Mouse (Mus musculus) E14TG2a.4 (cell line): ENCODE results near the gene Vegfc.

Source experiments
- H3K27me3 ChIP-seq: 2 replicates; pipeline ENCODE4 v1.6.1; 2014; ENCODE audit warnings: low read length, control low read depth; ENCODE audit not compliant: insufficient read depth
- H3K36me3 ChIP-seq: 2 replicates; pipeline ENCODE4 v1.6.1; 2014; ENCODE audit warnings: low read length, control low read depth; ENCODE audit not compliant: insufficient read depth
- H3K4me1 ChIP-seq: replicated peaks from 2 replicates; pipeline ENCODE4 v1.6.1; 2014; ENCODE audit warnings: low read depth, low read length, control low read depth
- H3K4me3 ChIP-seq: replicated peaks from 2 replicates; pipeline ENCODE4 v1.5.1; 2014; ENCODE audit warnings: mild to moderate bottlenecking, low read length
- H3K9me3 ChIP-seq: 2 replicates; pipeline ENCODE4 v1.6.1; 2014; ENCODE audit warnings: low read length, control low read depth
- CTCF ChIP-seq: conservative IDR thresholded peaks from 2 replicates; pipeline ENCODE4 v1.5.1; 2014; ENCODE audit warnings: low read length
- NANOG ChIP-seq: IDR thresholded peaks from 2 replicates; pipeline ENCODE4 v1.6.1; 2014; ENCODE audit warnings: borderline replicate concordance, low read length, mixed read lengths
- POU5F1 ChIP-seq: IDR thresholded peaks from 2 replicates; pipeline ENCODE4 v1.6.1; 2014; ENCODE audit warnings: low read length, borderline replicate concordance

Gene Vegfc

DNA sequence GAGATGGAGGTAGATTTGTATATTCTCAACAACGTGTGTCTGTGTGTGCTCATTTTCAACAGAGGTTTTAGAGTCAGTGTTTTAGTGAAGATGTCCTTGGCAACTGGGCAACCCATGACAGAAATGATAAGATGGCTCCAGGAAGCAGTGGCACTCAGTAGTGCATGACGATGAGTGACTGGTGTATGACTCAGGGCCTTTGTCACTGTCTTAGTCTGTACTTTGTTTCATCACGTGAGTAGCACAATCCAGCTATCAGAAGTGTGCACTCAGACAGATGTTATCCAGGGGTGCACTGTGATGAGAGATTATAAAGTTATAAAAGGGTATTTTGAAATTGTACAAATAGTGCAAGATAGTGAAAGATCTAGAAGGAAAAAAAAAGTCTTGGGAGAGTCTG is 44.5 kb downstream of the Vegfc start:
- H3K36me3 ChIP-seq, result no peaks in the 10 kb centered on the region

DNA sequence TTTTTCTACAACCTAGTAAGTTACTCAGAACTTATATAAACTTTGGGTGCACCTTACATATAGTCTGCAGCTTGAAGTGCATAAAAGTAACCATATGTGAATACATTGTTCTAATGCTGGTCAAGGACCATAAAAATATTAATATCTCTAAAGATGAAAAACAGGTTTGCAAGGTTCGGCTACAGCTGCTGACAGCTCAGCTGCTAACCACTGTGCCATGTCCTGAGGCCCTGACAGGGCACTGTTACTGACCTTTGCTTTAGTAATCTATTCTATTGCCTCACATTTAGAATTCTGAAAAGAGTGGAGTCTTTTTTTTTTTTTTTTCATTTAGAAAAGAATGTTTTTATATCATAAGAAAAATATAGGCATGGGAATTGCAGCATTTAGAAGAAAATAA is 44.9 kb downstream of the Vegfc start:
- H3K36me3 ChIP-seq, result no peaks in the 10 kb centered on the region
- TF ChIP-seq POU5F1, result no peak

More for the DNA sequence above, 44.5 kb downstream of the Vegfc start:
- TF ChIP-seq CTCF, result no peak
- TF ChIP-seq NANOG, result no peak
- TF ChIP-seq POU5F1, result no peak
- no peaks in the 10 kb centered on the region for H3K27me3 ChIP-seq
- no peaks in the 10 kb centered on the region for H3K9me3 ChIP-seq
- H3K4me1 ChIP-seq, result no peaks in the 10 kb centered on the region
- no peak overlapping the region for H3K4me3 ChIP-seq

DNA sequence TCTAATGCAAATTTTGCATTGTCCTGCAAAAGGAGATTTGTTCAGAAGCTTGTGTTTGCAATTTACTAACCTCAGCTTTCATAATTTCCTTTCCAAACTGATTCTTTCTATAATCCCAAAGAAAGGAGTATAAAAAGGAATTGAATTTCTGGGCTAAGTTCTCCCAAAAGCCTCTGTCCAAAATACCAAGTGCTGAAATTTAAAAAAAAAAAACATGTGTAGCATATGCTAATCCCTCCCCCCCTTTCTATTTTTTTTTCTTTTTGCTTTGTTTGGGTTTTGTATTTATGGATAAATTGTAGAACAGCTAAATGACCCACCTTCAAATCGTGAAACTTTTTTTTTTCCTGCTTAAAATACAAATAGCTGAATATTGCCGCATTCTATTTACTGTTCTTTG is 53.2 kb downstream of the Vegfc start:
- H3K27me3 ChIP-seq, result no peaks in the 10 kb centered on the region
- H3K36me3 ChIP-seq, result no peaks in the 10 kb centered on the region
- H3K4me1 ChIP-seq, result no peaks in the 10 kb centered on the region
- no peak for TF ChIP-seq NANOG
- no peak for TF ChIP-seq POU5F1
- no peak for TF ChIP-seq CTCF
- H3K4me3 ChIP-seq, result no peak overlapping the region
- no peaks in the 10 kb centered on the region for H3K9me3 ChIP-seq

More for the DNA sequence above, 44.9 kb downstream of the Vegfc start:
- no peaks in the 10 kb centered on the region for H3K9me3 ChIP-seq
- H3K27me3 ChIP-seq, result no peaks in the 10 kb centered on the region
- H3K4me3 ChIP-seq, result no peak overlapping the region
- no peaks in the 10 kb centered on the region for H3K4me1 ChIP-seq

DNA sequence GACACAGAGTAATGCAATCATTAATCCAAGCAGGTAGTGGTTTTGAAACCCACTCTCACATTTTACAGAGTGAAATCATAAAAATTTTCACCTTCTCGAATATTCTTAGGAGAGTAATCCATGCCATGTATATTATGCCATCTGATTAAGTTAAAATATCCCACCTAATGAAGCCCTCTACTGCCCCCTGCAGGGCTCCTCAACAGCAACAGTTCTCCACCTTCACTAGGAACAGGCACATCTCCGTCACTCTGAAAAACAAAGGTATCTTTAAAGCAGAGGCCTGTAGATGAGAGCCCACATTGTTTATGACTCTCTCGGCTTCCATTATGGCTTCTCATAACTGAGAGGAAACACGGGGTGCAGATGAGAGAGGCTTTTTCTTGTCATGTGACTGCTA is 75.8 kb downstream of the Vegfc start:
- Histone ChIP-seq H3K4me1 (no peaks in the 10 kb centered on the region), H3K9me3 (no peaks in the 10 kb centered on the region), H3K36me3 (peaks cover 14% of the 10 kb centered on the region; the same call in 1 of the 2 replicates), H3K4me3 (no peak overlapping the region), H3K27me3 (no peaks in the 10 kb centered on the region)
- TF ChIP-seq CTCF, result peak; percentile 85
- no peak for TF ChIP-seq POU5F1

DNA sequence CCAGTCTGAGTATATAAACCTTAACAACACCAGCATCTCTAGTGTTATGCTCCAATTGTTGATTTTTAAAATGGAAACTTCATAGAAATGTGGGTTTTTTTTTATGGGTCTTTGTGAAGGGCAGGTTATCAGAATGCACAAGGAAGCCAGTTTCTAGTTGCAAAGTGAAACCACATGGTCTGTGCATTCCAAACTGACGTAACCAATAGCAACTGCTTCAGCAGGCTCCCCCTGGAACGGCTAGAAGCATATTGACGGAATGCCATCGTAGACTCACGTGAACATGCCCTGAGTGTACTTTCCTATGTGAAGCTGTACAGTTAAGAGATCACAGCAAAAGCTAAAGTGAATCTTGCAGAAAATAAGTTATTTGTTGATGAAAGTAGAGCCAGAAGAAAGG is 86.1 kb downstream of the Vegfc start:
- Histone ChIP-seq H3K4me3 (no peak overlapping the region), H3K4me1 (no peaks in the 10 kb centered on the region), H3K36me3 (peaks cover 11% of the 10 kb centered on the region; the same call in 1 of the 2 replicates), H3K9me3 (no peaks in the 10 kb centered on the region), H3K27me3 (no peaks in the 10 kb centered on the region)
- TF ChIP-seq POU5F1 (no peak), CTCF (no peak), NANOG (no peak)

DNA sequence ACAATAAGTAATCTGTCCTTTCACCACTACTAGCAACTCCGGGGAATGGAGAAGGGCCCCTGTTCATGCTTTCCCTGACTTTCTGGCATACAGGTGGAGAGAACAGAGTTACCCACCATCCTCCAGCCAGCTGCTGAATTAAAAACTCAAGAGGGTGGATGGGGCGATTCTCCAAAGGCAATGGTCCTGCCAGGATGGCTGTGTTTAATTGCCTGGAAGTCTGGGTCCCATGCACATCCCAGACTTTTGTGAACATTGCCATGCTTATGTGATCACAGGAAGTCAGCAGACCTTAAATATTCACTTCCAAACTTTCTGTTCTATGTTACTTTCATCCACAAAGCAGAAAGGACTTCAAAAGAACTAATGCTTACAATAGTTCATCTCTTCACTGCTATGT is 107.9 kb downstream of the Vegfc start:
- no peaks in the 10 kb centered on the region for H3K4me1 ChIP-seq
- H3K27me3 ChIP-seq, result no peaks in the 10 kb centered on the region
- no peaks in the 10 kb centered on the region for H3K9me3 ChIP-seq
- no peak overlapping the region for H3K4me3 ChIP-seq
- TF ChIP-seq POU5F1, result no peak
- no peak for TF ChIP-seq CTCF
- TF ChIP-seq NANOG, result no peak
- peaks cover 39% of the 10 kb centered on the region for H3K36me3 ChIP-seq

DNA sequence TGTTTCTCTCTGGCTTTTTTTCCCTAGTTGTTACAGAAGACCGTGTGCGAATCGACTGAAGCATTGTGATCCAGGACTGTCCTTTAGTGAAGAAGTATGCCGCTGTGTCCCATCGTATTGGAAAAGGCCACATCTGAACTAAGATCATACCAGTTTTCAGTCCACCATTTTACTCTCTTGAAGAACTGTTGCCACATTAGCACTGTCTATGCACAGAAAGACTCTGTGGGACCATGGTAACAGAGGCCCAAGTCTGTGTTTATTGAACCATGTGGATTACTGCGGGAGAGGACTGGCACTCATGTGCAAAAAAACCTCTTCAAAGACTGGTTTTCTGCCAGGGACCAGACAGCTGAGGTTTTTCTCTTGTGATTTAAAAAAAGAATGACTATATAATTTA is 108.5 kb downstream of the Vegfc start:
- Histone ChIP-seq H3K27me3 (no peaks in the 10 kb centered on the region), H3K36me3 (peaks cover 36% of the 10 kb centered on the region), H3K9me3 (no peaks in the 10 kb centered on the region), H3K4me3 (no peak overlapping the region), H3K4me1 (no peaks in the 10 kb centered on the region)
- no peak for TF ChIP-seq POU5F1
- TF ChIP-seq CTCF, result no peak
- TF ChIP-seq NANOG, result no peak

DNA sequence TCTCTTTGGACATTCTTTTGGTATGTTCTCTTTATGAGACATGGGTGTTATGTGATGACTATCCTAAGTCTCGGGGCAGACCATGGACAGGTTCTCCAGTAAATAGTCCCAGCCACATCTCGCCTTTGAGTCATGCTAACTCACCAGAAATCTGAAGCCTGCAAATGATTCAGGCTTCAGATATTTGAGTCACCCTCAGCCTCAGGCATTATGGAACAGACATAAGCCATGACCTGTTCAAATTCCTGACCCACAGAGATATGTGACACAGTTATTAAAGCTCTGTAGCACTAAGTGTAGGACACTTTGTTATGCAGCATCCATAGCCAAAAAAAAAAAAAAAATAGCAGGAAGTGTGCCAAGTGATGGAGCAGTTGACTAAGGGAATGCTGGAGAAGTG is 138.8 kb downstream of the Vegfc start:
- TF ChIP-seq NANOG (no peak), POU5F1 (no peak), CTCF (no peak)
- H3K27me3 ChIP-seq, result no peaks in the 10 kb centered on the region
- H3K4me1 ChIP-seq, result no peaks in the 10 kb centered on the region
- H3K9me3 ChIP-seq, result no peaks in the 10 kb centered on the region
- no peaks in the 10 kb centered on the region for H3K36me3 ChIP-seq
- no peak overlapping the region for H3K4me3 ChIP-seq

DNA sequence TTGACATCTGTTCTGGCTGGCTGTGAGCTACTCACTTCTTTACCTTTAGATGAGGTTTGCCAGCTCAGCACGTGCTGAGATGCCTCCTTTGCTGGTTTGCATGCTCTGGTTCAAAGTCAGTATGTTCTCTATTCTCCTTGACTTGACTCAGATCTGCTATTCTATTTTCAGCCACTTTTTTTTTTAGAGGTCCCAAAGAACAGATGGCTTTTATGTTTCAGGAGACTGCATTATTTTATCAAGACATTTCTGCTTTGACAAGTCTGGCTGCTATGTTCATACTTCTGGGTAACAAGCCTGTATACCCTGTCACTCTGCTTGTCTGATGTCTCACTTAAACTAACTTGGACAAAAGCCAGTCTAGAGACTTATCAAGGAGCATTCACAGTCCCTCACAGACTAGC is 151.4 kb downstream of the Vegfc start:
- Histone ChIP-seq H3K9me3 (peaks cover 18% of the 10 kb centered on the region; the same call in 1 of the 2 replicates), H3K4me1 (no peaks in the 10 kb centered on the region), H3K27me3 (no peaks in the 10 kb centered on the region), H3K36me3 (no peaks in the 10 kb centered on the region), H3K4me3 (no peak overlapping the region)
- no peak for TF ChIP-seq NANOG
- no peak for TF ChIP-seq CTCF
- TF ChIP-seq POU5F1, result no peak
